ENCODE assay signal across 9 mouse cellular contexts in genomic region chr1:21075986-21076495, GRCm38 (mm10). TPM values are rescaled to one million over a fixed set of nuclear protein-coding genes. Genes with fewer than 3 reads are reported as not detected.
DNase-seq lines count a peak whose midpoint lies in the region; ATAC-seq and TF ChIP-seq lines count a peak whose summit lies in the region.
"Had no signal": no experiment of that assay in that cellular context is flagged by ENCODE, and none has a peak within 500 bp of the region (broad histone marks: within the 10 kb centered on the region; RNA-seq: fewer than 3 reads in every experiment).

No protein-coding gene starts in this region.

- no peak for TF ChIP-seq CTCF in midbrain, postnatal 0 days (IDR thresholded peaks at IDR 0.05)

- H3K4me2 ChIP-seq in midbrain, postnatal 0 days (ENCODE audit: low read depth, low read length, poor library complexity, severe bottlenecking): no peak overlapping the region

- no peaks in the 10 kb centered on the region for H3K9me3 ChIP-seq in midbrain, embryonic 10.5 days (replicated peaks)
- H3K9me3 ChIP-seq in midbrain, postnatal 0 days (ENCODE audit: low read length): no peaks in the 10 kb centered on the region

- H3K4me3 ChIP-seq in midbrain, embryonic 10.5 days: peak overlapping the region; percentile 73
- H3K4me3 ChIP-seq in midbrain, postnatal 0 days (ENCODE audit: low read depth, low read length): no peak overlapping the region

- no peaks in the 10 kb centered on the region for H3K27me3 ChIP-seq in midbrain, embryonic 10.5 days (ENCODE audit: low read depth, poor library complexity, severe bottlenecking)
- peaks cover 5% of the 10 kb centered on the region; the same call in 1 of the 2 replicates for H3K27me3 ChIP-seq in midbrain, postnatal 0 days (ENCODE audit: insufficient read depth, low read length)

- no peak for ATAC-seq in midbrain, postnatal 0 days (ENCODE audit: low FRiP score)
- no peak for ATAC-seq in frontal cortex, adult (ENCODE audit: low TSS enrichment)

- no peaks in the 10 kb centered on the region for H3K36me3 ChIP-seq in midbrain, embryonic 10.5 days
- H3K36me3 ChIP-seq in midbrain, postnatal 0 days (ENCODE audit: insufficient read depth, low read length): no peaks in the 10 kb centered on the region

- 14% methylated on average over 6 of the region's 6 CpGs for WGBS in midbrain, embryonic 10.5 days
- WGBS in midbrain, postnatal 0 days: 18% methylated on average over 6 of the region's 6 CpGs

- no peak overlapping the region for H3K9ac ChIP-seq in midbrain, postnatal 0 days (replicated peaks; ENCODE audit: low read length, poor library complexity, severe bottlenecking)

- peak; percentile 14 for DNase-seq in embryo, embryonic 10 days (ENCODE audit: low spot score)
- no peak for DNase-seq in embryo, embryonic 10.5 days (ENCODE audit: low spot score)
- DNase-seq in midbrain, embryonic 10.5 days (ENCODE audit: low spot score): peak; percentile 29
- DNase-seq in midbrain, postnatal 0 days (ENCODE audit: low spot score): no peak
- DNase-seq in lung, postnatal 10 days: peak; percentile 44
- no peak for DNase-seq in urinary bladder, postnatal 10 days (ENCODE audit: low spot score)
- no peak for DNase-seq in cerebellum, adult 9-10 months
- DNase-seq: adrenal gland, postnatal 10 days had no signal

- peak overlapping the region; percentile 83 for H3K27ac ChIP-seq in midbrain, embryonic 10.5 days (replicated peaks)
- H3K27ac ChIP-seq in midbrain, postnatal 0 days (ENCODE audit: low read depth, low read length): no peak overlapping the region

- peaks cover 70% of the 10 kb centered on the region for H3K4me1 ChIP-seq in midbrain, embryonic 10.5 days
- peaks cover 6% of the 10 kb centered on the region; the same call in 1 of the 2 replicates for H3K4me1 ChIP-seq in midbrain, postnatal 0 days (ENCODE audit: insufficient read depth, low read length)

RNA-seq across cellular contexts. Expression of gene Tram2, which starts 3.0 kb away (rescaled TPM):
- 6.1 and 6.6 TPM in 2 replicates for polyA plus RNA-seq in midbrain, embryonic 10.5 days (2016; fragmentation: Nextera tagmentation; extraction: Ambion mirVana)
- 2.1 and 2.5 TPM in 2 replicates for total RNA-seq in midbrain, postnatal 0 days (2014; rRNA removed)
- 1.4 and 1.5 TPM in 2 replicates for polyA plus RNA-seq in midbrain, postnatal 0 days (2015; fragmentation: Nextera tagmentation; extraction: Ambion mirVana)

Comparison
In these comparisons a context has a peak if more than half of its experiments do, and no peak if none do; other contexts are left out.
1. DNase-seq: peak in embryo, embryonic 10 days (single experiment), midbrain, embryonic 10.5 days (single experiment) and lung, postnatal 10 days (single experiment); none in embryo, embryonic 10.5 days (single experiment), midbrain, postnatal 0 days (single experiment), urinary bladder, postnatal 10 days (single experiment) and cerebellum, adult 9-10 months (single experiment).